Mouse (Mus musculus) kidney, embryonic 15.5 days (tissue): ENCODE results near the gene Adss. TPM values are rescaled to one million over a fixed set of nuclear protein-coding genes. Genes with fewer than 3 reads are reported as not detected.

Experiments used
- ATAC-seq: fragments of 200-750 bp; cut with Nextera tagmentation; replicated peaks from 2 replicates; pipeline ENCODE4 v1.8.0; 2017; ENCODE audit warnings: moderate TSS enrichment; ENCODE audit not compliant: low FRiP score
- H3K27ac ChIP-seq: fragments of 300-500 bp; sonication (generic); 2 replicates; pipeline ENCODE4 v1.5.1; 2015; ENCODE audit warnings: mild to moderate bottlenecking, inconsistent platforms
- H3K27me3 ChIP-seq: fragments of 300-500 bp; sonication (generic); 2 replicates; pipeline ENCODE4 v1.6.1; 2015; ENCODE audit warnings: inconsistent platforms
- H3K36me3 ChIP-seq: fragments of 300-500 bp; sonication (generic); 2 replicates; pipeline ENCODE4 v1.6.1; 2015; ENCODE audit warnings: inconsistent platforms
- H3K4me1 ChIP-seq: fragments of 300-500 bp; sonication (generic); 2 replicates; pipeline ENCODE4 v1.6.1; 2015; ENCODE audit warnings: inconsistent platforms
- H3K4me2 ChIP-seq: fragments of 300-500 bp; sonication (generic); 2 replicates; pipeline ENCODE4 v1.6.1; 2015; ENCODE audit warnings: moderate library complexity, mild to moderate bottlenecking, inconsistent platforms
- H3K4me3 ChIP-seq: fragments of 300-500 bp; sonication (generic); replicated peaks from 2 replicates; pipeline ENCODE4 v1.5.1; 2015; ENCODE audit warnings: mild to moderate bottlenecking, inconsistent platforms
- H3K9ac ChIP-seq: fragments of 300-500 bp; sonication (generic); 2 replicates; pipeline ENCODE4 v1.6.1; 2015; ENCODE audit warnings: mild to moderate bottlenecking, inconsistent platforms
- H3K9me3 ChIP-seq: fragments of 300-500 bp; sonication (generic); replicated peaks from 2 replicates; pipeline ENCODE4 v1.6.1; 2016; ENCODE audit warnings: inconsistent platforms
- WGBS: fragments of 180-500 bp; shearing (Covaris S2); methylation state at CpG from one replicate; pipeline ENCODE4 v1.1.7; 2015; ENCODE audit warnings: mixed read lengths; 5-methylcytosine and 5-hydroxymethylcytosine counted together
- polyA plus RNA-seq: library from polyadenylated mRNA; unstranded; fragments of >200 nt; fragmentation: Nextera tagmentation; extraction: Ambion mirVana; gene quantifications from 2 replicates; pipeline ENCODE4 v1.2.1, GENCODE M21; 2015

Adss gene
- polyA plus RNA-seq, 1 experiment from 2014 or later, result 54.0 TPM

DNA sequence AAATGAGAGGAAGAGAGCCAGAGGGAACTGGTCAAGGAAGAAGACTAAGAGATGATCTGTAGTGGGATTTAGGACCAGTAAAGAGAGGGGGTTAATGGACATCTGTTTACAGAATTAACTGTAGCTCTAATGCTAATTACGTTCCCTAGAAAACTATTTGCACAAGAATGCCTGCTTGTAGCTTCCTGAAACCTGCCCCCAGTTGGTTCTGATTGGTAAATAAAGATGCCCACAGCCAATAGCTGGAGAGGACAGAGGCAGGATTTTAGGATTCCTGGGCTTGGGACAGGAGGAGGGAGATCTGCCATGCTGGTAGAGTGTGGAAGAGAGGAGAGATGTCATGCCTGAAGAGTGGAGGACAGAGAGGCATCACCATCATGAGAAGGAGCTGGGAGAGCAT lies 42.8 kb downstream of the Adss start:
- Histone ChIP-seq H3K9ac (no peak overlapping the region), H3K36me3 (peaks cover 10% of the 10 kb centered on the region), H3K9me3 (peaks cover 30% of the 10 kb centered on the region), H3K4me2 (no peak overlapping the region), H3K4me1 (no peaks in the 10 kb centered on the region), H3K27me3 (no peaks in the 10 kb centered on the region), H3K27ac (no peak overlapping the region), H3K4me3 (no peak overlapping the region)
- ATAC-seq, result no peak
- 82% methylated on average over 1 of the region's 1 CpGs for WGBS

DNA sequence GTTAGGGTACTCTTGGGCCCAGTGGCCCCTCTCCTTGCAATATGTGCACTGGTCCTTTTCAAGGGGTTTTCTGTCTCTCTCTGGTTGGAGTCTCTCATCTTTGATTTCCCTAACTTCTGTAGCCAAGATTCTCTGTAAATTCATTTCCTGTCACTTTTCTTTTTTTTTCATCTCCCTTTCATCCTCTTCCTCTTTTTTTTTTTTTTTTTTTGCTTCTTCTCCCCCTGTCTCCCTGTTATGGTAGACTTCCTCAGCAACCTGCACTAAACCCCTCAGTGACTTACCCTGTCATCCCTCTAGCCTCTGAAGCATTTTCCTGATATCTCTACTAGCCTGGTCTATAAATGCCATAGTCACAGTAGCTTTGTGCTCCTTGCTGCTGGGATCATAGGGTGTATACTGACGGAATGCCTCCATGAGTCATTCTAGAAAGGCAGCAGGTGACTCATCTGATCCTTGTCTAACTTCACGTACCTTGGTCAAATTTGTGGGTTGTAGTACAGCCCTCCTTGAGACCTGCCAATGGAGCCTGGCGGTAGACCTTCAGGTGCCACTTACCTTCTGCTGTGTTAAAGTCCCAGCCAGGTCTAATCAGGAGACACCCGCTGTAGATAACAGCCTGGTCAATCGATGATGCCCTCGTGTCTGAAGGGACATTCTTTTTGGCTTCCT lies 48.3 kb downstream of the Adss start:
- Histone ChIP-seq H3K9ac (no peak overlapping the region), H3K4me3 (no peak overlapping the region), H3K27ac (no peak overlapping the region), H3K27me3 (no peaks in the 10 kb centered on the region), H3K4me1 (no peaks in the 10 kb centered on the region), H3K36me3 (peaks cover 10% of the 10 kb centered on the region), H3K9me3 (peaks cover 32% of the 10 kb centered on the region), H3K4me2 (no peak overlapping the region)
- 97% methylated on average over 6 of the region's 6 CpGs for WGBS
- ATAC-seq, result no peak

DNA sequence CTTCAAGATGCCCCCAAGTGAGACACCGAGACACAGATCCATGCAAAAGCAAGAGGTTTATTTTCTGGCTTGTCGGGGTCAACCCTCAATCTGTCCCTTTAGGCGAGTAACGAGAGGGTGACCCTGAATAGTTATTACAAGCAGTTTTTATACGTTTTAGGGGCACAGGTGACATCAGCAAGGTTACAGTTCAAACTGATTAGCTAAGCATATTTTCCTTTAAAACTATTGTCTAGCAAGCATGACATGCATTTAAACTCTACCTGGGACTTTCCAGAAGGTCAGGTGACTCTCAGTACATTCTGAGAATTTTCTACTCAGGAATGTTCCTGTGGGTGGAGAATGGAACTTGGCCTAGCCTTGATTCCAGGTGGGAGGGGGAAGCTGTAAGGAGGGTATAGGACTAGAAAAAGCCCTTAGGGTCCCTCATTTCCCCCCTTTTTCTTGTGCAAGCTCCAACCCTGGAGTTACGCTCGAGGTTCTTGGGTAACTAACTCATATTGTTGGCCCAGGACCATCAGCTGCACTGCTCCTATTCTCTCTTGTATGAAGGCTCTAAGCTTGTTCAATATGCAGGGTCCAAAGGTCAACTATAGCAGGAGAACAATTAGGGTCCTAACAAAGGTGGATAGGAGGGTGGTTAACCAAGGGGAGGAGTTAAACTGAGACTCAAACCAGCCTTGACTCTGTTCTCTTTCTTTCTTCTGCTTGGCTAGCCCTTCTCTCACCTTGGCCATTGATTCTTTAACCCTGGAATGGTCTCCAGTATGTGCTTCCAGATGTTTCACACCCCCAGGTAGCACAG lies 51.6 kb downstream of the Adss start:
- no peaks in the 10 kb centered on the region for H3K27me3 ChIP-seq
- H3K9me3 ChIP-seq, result peaks cover 15% of the 10 kb centered on the region
- no peak for ATAC-seq
- 67% methylated on average over 7 of the region's 7 CpGs for WGBS
- H3K4me2 ChIP-seq, result no peak overlapping the region
- no peak overlapping the region for H3K27ac ChIP-seq
- no peak overlapping the region for H3K4me3 ChIP-seq
- peaks cover 5% of the 10 kb centered on the region; the same call in 1 of the 2 replicates for H3K36me3 ChIP-seq
- no peak overlapping the region for H3K9ac ChIP-seq
- H3K4me1 ChIP-seq, result no peaks in the 10 kb centered on the region

DNA sequence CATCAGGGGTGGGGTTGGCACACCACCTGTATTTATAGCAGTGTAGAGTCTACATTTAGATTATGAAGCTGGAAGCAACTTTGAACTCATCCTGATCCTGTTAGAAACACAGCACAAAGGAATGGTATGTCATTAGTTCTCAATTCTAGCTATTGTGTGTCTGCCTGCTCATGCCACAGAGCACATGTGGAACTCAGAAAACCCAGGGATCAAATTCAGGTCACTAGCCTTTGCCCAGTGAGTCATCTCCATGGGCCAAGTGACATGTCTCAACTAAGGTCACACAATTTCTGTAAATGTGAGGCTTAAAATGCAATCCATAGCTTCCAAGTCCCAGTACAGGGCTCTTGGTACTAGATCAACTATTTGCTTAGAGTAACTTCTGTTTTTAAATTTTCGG lies 54.2 kb downstream of the Adss start:
- H3K4me3 ChIP-seq, result no peak overlapping the region
- H3K9ac ChIP-seq, result no peak overlapping the region
- H3K4me2 ChIP-seq, result no peak overlapping the region
- ATAC-seq, result no peak
- no peaks in the 10 kb centered on the region for H3K9me3 ChIP-seq
- no peak overlapping the region for H3K27ac ChIP-seq
- H3K36me3 ChIP-seq, result no peaks in the 10 kb centered on the region
- 67% methylated on average over 1 of the region's 1 CpGs for WGBS
- H3K27me3 ChIP-seq, result no peaks in the 10 kb centered on the region
- H3K4me1 ChIP-seq, result no peaks in the 10 kb centered on the region

DNA sequence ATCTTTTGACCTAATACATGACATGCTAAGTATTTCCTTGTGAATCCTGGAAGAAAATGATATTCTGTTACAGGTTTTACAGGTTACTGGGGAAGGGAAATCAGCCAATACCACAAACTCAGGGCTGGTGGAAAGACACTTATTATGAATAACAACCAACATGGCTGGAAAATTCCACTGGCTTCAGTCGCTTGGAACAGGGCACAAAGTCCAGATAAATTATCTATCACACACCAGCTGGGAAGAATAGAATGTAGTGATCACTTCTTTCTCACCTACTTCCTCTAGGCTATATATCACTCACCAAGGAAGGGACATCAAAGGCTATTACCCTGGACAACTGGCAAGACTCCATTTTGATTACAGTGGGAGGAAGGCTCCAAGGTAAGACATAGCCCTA lies 55.6 kb downstream of the Adss start:
- no peaks in the 10 kb centered on the region for H3K9me3 ChIP-seq
- 50% methylated on average over 1 of the region's 1 CpGs for WGBS
- ATAC-seq, result no peak
- no peaks in the 10 kb centered on the region for H3K36me3 ChIP-seq
- H3K4me1 ChIP-seq, result no peaks in the 10 kb centered on the region
- H3K27me3 ChIP-seq, result no peaks in the 10 kb centered on the region
- no peak overlapping the region for H3K9ac ChIP-seq
- no peak overlapping the region for H3K4me3 ChIP-seq
- H3K4me2 ChIP-seq, result no peak overlapping the region
- H3K27ac ChIP-seq, result no peak overlapping the region

DNA sequence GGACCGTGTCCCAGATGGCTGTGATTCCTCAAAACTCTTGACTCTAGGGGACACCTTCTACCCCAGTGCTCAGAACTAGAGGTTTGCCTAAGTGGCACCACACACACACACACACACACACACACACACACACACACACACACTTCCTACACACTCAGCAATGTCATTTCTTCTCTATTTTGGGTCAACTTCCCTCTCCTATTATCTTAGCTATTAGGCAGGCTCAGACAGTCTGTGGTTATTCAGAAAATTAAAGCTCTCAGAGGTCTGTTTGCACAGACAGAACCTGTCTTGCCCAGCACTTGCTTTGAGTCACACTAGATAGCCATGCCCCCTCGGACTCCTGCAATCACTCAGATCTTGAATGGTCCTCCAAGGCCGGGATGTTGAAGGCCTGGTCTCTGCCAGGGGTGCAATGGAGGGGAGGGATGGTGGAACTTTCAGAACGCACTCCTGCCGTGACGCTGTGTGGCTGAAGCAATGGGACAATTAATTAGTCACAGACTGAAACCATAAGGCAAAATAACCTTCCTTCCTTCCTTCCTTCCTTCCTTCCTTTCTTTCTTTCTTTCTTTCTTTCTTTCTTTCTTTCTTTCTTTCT lies 58.7 kb downstream of the Adss start:
- H3K4me2 ChIP-seq, result no peak overlapping the region
- no peaks in the 10 kb centered on the region for H3K36me3 ChIP-seq
- WGBS, result 51% methylated on average over 6 of the region's 6 CpGs
- H3K4me1 ChIP-seq, result no peaks in the 10 kb centered on the region
- no peak overlapping the region for H3K4me3 ChIP-seq
- no peak overlapping the region for H3K9ac ChIP-seq
- ATAC-seq, result no peak
- no peaks in the 10 kb centered on the region for H3K9me3 ChIP-seq
- no peak overlapping the region for H3K27ac ChIP-seq
- H3K27me3 ChIP-seq, result no peaks in the 10 kb centered on the region

DNA sequence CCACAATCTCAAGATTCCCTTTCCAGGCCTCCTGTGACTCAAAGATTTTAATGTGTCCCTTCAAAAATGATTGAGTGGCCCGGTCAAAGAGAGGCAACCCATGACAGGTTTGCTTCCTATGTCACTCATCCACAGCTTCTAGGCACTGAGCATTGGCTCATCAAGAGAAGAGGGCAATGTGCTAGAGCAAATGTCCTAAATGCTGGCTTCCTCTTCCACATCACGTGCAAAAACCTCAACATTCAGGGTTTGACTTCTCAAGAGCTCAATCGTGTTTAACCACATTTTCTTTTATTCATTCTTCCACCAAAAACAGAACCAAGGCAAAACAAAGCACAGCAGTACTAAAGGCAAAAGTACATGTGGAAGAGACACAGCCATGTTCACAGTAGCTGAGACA lies 64.3 kb downstream of the Adss start:
- H3K27ac ChIP-seq, result no peak overlapping the region

DNA sequence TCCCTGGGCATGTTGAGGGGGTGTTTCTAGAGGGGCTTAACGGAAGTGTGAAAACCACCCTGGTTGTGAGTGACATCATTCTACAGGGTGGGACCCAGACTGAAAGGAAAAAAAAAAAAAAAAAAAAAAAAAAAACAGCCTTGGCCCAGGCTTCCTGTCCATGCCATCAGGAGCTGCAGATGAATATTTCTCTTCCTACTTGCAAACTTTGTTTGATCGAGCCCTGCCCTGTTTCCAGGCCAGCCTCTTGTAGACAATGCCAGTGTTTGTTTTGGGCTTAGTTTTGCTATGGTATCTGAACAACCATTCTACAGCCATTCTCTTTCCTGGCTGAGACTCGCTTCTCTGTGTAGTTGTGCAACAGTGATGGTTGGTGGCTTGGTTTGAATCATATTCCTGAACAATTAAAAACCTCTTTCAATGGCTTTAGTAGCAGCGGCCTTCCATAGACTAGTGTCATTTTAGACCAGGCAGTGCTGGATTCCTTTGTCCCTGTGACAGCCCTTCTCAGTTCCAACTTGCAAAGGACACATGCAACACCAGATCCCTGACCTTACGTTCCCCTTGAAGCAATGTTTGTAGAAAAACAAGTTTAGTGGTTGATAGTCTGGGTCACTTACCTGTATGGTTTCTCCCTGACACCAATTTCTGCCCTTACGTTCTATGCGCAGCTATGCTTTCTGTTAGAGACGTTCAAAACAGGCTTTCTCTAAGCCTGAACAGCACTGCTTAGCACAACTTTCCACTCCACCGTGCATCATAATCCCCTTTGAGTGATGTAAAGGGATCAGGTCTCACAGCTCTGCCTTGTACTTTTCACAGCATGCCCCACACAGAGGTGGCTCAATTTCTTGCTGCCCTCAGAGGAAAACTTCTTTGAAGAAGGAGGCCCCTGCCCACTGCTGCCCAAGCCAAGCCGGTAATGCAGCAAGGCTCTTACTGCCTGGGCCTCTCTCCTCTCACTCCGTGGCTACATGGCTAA lies 67.0 kb downstream of the Adss start, which contains the start of gene 1700016C15Rik:
1700016C15Rik (plus strand) TSS at position 772 of the 982 bp plus-strand sequence.
- WGBS, result 75% methylated on average over 11 of the region's 11 CpGs
- ATAC-seq, result no peak
- Histone ChIP-seq H3K4me3 (no peak within 1 kb of the TSS), H3K4me1 (peaks cover 3% of the 10 kb centered on the region; the same call in 1 of the 2 replicates), H3K36me3 (no peaks in the 10 kb centered on the region), H3K27me3 (no peaks in the 10 kb centered on the region), H3K9me3 (no peaks in the 10 kb centered on the region), H3K9ac (no peak within 1 kb of the TSS), H3K27ac (no peak within 1 kb of the TSS), H3K4me2 (no peak within 1 kb of the TSS)

More for the DNA sequence above, 64.3 kb downstream of the Adss start:
- 85% methylated on average over 3 of the region's 3 CpGs for WGBS
- no peak overlapping the region for H3K4me2 ChIP-seq
- H3K27me3 ChIP-seq, result no peaks in the 10 kb centered on the region
- no peak overlapping the region for H3K4me3 ChIP-seq
- no peaks in the 10 kb centered on the region for H3K9me3 ChIP-seq
- no peaks in the 10 kb centered on the region for H3K36me3 ChIP-seq
- ATAC-seq, result no peak
- no peak overlapping the region for H3K9ac ChIP-seq
- peaks cover 3% of the 10 kb centered on the region; the same call in 1 of the 2 replicates for H3K4me1 ChIP-seq

DNA sequence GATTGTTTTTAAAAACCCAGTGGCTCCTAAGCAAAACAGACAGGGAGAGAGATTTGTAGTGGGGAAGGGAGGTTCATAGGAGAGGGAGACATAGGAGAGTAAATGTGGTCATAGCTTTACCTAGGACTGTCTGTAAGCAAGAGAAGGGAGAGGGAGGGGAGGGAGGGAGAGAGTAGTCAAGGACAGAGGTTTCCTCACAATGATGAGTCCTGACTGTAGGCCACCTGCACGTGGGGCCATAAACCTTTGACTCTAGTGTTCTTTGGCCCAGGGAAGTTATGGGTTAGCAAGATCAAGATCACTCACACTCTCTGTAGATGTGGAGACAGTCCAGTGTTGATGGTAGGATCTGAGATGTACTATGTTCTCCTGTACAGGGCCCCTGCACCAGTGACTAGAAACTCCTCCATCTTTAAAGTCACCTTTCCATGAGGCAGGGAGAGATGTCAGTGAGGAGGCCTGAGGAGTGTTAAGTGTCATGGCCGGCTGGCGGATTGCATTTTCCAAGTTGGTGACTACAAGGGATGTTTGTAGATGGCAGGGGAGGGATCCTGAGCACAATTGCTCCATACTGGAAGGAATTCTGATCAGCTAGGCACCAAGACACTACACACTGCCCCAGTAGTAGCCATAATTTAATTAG lies 68.3 kb downstream of the Adss start:
- ATAC-seq, result no peak
- Histone ChIP-seq H3K9me3 (no peaks in the 10 kb centered on the region), H3K27ac (no peak overlapping the region), H3K9ac (no peak overlapping the region), H3K4me3 (no peak overlapping the region), H3K4me2 (no peak overlapping the region), H3K27me3 (no peaks in the 10 kb centered on the region), H3K36me3 (no peaks in the 10 kb centered on the region), H3K4me1 (peaks cover 3% of the 10 kb centered on the region; the same call in 1 of the 2 replicates)
- WGBS, result 71% methylated on average over 3 of the region's 3 CpGs

DNA sequence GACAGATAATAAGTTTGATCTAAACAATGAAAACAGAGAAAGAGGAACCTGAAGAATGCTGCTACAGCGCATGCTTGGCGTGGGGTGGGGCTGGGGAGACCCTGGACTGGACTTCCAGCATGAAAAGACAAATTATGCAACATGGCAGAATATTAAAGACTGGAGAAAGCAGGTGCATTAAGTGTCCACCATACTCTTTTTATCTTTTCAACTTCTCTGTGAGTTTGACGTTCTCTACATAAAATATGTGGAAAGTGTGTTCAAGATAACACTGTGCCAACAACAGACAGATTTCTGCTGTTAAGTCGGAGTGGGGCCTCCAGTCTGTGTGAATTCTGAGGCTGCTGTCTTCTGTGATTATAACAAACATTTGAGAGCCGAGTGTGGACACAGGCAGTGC lies 69.4 kb downstream of the Adss start:
- ATAC-seq, result no peak
- no peak overlapping the region for H3K27ac ChIP-seq

DNA sequence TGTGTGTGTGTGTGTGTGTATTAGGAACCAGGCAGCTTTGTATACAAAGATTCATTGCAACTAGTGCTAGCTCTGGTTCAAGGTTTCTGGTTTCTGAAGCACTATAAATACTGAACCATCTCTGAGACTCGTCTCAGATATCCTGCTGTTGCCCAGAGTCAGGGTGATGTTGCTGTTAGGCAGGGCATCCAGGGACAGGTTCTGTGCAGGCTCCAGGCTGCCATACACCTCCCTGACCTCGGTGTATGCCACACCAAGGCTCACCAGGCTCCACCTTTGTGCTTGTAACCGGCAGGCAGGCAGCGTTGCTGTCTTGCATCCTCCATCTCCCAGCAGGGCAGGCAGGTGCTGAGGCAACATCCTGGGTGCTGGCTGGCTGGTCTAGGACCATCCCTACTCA lies 72.5 kb downstream of the Adss start:
- WGBS, result 66% methylated on average over 4 of the region's 4 CpGs
- H3K4me1 ChIP-seq, result peaks cover 3% of the 10 kb centered on the region; the same call in 1 of the 2 replicates

More for the DNA sequence above, 69.4 kb downstream of the Adss start:
- Histone ChIP-seq H3K9ac (no peak overlapping the region), H3K9me3 (no peaks in the 10 kb centered on the region), H3K4me2 (no peak overlapping the region), H3K36me3 (no peaks in the 10 kb centered on the region), H3K27me3 (no peaks in the 10 kb centered on the region), H3K4me3 (no peak overlapping the region), H3K4me1 (peaks cover 3% of the 10 kb centered on the region; the same call in 1 of the 2 replicates)
- WGBS, result 53% methylated on average over 5 of the region's 5 CpGs

More for the DNA sequence above, 72.5 kb downstream of the Adss start:
- no peaks in the 10 kb centered on the region for H3K9me3 ChIP-seq
- no peak overlapping the region for H3K9ac ChIP-seq
- H3K4me3 ChIP-seq, result no peak overlapping the region
- no peak overlapping the region for H3K4me2 ChIP-seq
- H3K36me3 ChIP-seq, result no peaks in the 10 kb centered on the region
- H3K27me3 ChIP-seq, result no peaks in the 10 kb centered on the region
- no peak overlapping the region for H3K27ac ChIP-seq
- ATAC-seq, result no peak
